Mouse (Mus musculus): ENCODE measurements at regions not wholly inside any gene's neighbourhood (a gene's known extent, or its start where the extent isn't known, plus 50 kb on each side); places are given as distances from the start of the nearest gene placed in this dataset.

GRCm38 (mm10) chr3:52863146-52863849 is 153.7 kb downstream of the Cog6 start:
- ATAC-seq (replicated peaks; ENCODE audit: insufficient number of reproducible peaks, low FRiP score, low TSS enrichment, poor library complexity, severe bottlenecking), result no peak

- 0 out of 2 replicates have a peak, but pooled peaks have one; percentile 27 for ATAC-seq (replicated peaks; ENCODE audit: insufficient number of reproducible peaks, low FRiP score, low TSS enrichment, poor library complexity, severe bottlenecking)
Observed at GRCm38 (mm10) chr3:52862026-52862425, 155.0 kb downstream of the Cog6 start.

- no peak for ATAC-seq (replicated peaks; ENCODE audit: insufficient number of reproducible peaks, low FRiP score, low TSS enrichment, poor library complexity, severe bottlenecking)
Observed at GRCm38 (mm10) chr3:52861538-52861937, 155.5 kb downstream of the Cog6 start.

GRCm38 (mm10) chr3:52859848-52860247 is 157.2 kb downstream of the Cog6 start:
- ATAC-seq (replicated peaks; ENCODE audit: insufficient number of reproducible peaks, low FRiP score, low TSS enrichment, poor library complexity, severe bottlenecking), result no peak

GRCm38 (mm10) chr3:52859266-52859825 is 157.7 kb downstream of the Cog6 start:
- ATAC-seq (replicated peaks; ENCODE audit: insufficient number of reproducible peaks, low FRiP score, low TSS enrichment, poor library complexity, severe bottlenecking), result no peak

GRCm38 (mm10) chr3:52858259-52858658 is 158.8 kb downstream of the Cog6 start:
- no peak for ATAC-seq (replicated peaks; ENCODE audit: insufficient number of reproducible peaks, low FRiP score, low TSS enrichment, poor library complexity, severe bottlenecking)

- no peak for ATAC-seq (replicated peaks; ENCODE audit: insufficient number of reproducible peaks, low FRiP score, low TSS enrichment, poor library complexity, severe bottlenecking)
Observed at GRCm38 (mm10) chr3:52857076-52857475, 160.0 kb downstream of the Cog6 start.

GRCm38 (mm10) chr3:52854560-52854959 is 162.5 kb downstream of the Cog6 start:
- no peak for ATAC-seq (replicated peaks; ENCODE audit: insufficient number of reproducible peaks, low FRiP score, low TSS enrichment, poor library complexity, severe bottlenecking)

- ATAC-seq (replicated peaks; ENCODE audit: insufficient number of reproducible peaks, low FRiP score, low TSS enrichment, poor library complexity, severe bottlenecking), result no peak
Observed at GRCm38 (mm10) chr3:52853126-52853525, 163.9 kb downstream of the Cog6 start.

GRCm38 (mm10) chr3:52845166-52845565 is 171.9 kb downstream of the Cog6 start:
- ATAC-seq (replicated peaks; ENCODE audit: insufficient number of reproducible peaks, low FRiP score, low TSS enrichment, poor library complexity, severe bottlenecking), result no peak

- peak; percentile 94 for ATAC-seq (replicated peaks; ENCODE audit: insufficient number of reproducible peaks, low FRiP score, low TSS enrichment, poor library complexity, severe bottlenecking)
Observed at GRCm38 (mm10) chr3:52843998-52844397, 173.0 kb downstream of the Cog6 start.

GRCm38 (mm10) chr3:52842866-52843425 is 174.1 kb downstream of the Cog6 start:
- ATAC-seq (replicated peaks; ENCODE audit: insufficient number of reproducible peaks, low FRiP score, low TSS enrichment, poor library complexity, severe bottlenecking), result no peak

- ATAC-seq (replicated peaks; ENCODE audit: insufficient number of reproducible peaks, low FRiP score, low TSS enrichment, poor library complexity, severe bottlenecking), result 0 out of 2 replicates have a peak, but pooled peaks have one; percentile 25
Observed at GRCm38 (mm10) chr3:52840160-52840953, 176.7 kb downstream of the Cog6 start.

GRCm38 (mm10) chr3:52838020-52838419 is 179.0 kb downstream of the Cog6 start:
- ATAC-seq (replicated peaks; ENCODE audit: insufficient number of reproducible peaks, low FRiP score, low TSS enrichment, poor library complexity, severe bottlenecking), result no peak

- ATAC-seq (replicated peaks; ENCODE audit: insufficient number of reproducible peaks, low FRiP score, low TSS enrichment, poor library complexity, severe bottlenecking), result no peak
Observed at GRCm38 (mm10) chr3:52837527-52837926, 179.5 kb downstream of the Cog6 start.

- no peak for ATAC-seq (replicated peaks; ENCODE audit: insufficient number of reproducible peaks, low FRiP score, low TSS enrichment, poor library complexity, severe bottlenecking)
Observed at GRCm38 (mm10) chr3:52836780-52837179, 180.3 kb downstream of the Cog6 start.

- ATAC-seq (replicated peaks; ENCODE audit: insufficient number of reproducible peaks, low FRiP score, low TSS enrichment, poor library complexity, severe bottlenecking), result no peak
Observed at GRCm38 (mm10) chr3:52832421-52832820, 184.6 kb downstream of the Cog6 start.

- ATAC-seq (replicated peaks; ENCODE audit: insufficient number of reproducible peaks, low FRiP score, low TSS enrichment, poor library complexity, severe bottlenecking), result no peak
Observed at GRCm38 (mm10) chr3:52831986-52832385, 185.1 kb downstream of the Cog6 start.

- no peak for ATAC-seq (replicated peaks; ENCODE audit: insufficient number of reproducible peaks, low FRiP score, low TSS enrichment, poor library complexity, severe bottlenecking)
Observed at GRCm38 (mm10) chr3:52830101-52830500, 186.9 kb downstream of the Cog6 start.
